ENCODE assay signal across 8 mouse cellular contexts in the genomic region with DNA sequence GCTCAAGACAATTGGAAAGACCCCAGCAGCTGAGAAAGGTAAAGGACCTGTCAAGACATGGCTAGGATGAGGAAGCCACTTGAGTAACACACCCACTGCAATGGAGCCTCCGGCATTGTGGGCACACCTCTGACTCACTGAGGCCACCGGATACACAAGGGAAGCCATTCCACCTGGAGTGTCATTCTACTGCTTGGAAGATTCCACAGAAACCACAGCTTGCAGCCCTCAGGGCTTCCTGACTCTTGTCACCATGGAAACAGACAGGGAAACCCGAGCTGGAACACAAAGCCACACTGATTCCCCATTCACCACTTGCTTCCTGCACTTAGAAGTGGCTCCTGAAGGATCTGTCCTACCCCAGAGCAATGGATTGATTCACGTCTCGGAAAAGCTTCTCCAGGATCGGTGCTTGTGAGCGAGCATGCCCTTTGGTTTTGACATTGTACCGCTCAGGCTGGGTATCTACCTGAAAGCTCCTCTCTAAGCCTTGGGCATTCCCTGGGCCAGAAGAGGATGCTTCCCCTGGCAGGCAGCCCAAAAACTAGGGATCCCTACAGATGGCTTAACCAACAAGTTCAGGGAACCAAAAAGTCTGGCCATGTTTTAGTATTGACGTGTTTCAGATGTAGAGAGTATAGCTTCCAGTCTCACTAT. TPM values are rescaled to one million over a fixed set of nuclear protein-coding genes. Genes with fewer than 3 reads are reported as not detected.
A peak's percentile ranks its signal among the peaks of the same experiment; 100 is the strongest.
DNase-seq lines count a peak whose midpoint lies in the region; ATAC-seq and TF ChIP-seq lines count a peak whose summit lies in the region.

No protein-coding gene starts in this region.

- H3K4me2 ChIP-seq in intestine, embryonic 14.5 days (ENCODE audit: low read length): no peak overlapping the region
- H3K4me2 ChIP-seq in intestine, postnatal 0 days (replicated peaks; ENCODE audit: low read depth): no peak overlapping the region
- H3K4me2 ChIP-seq in forebrain, embryonic 15.5 days (replicated peaks): no peak overlapping the region

- no peaks in the 10 kb centered on the region for H3K27me3 ChIP-seq in intestine, embryonic 14.5 days (replicated peaks; ENCODE audit: control insufficient read depth, insufficient read depth, low read length)
- H3K27me3 ChIP-seq in intestine, postnatal 0 days (replicated peaks; ENCODE audit: control insufficient read depth, insufficient read depth, low read length): no peaks in the 10 kb centered on the region
- H3K27me3 ChIP-seq in forebrain, embryonic 15.5 days: no peaks in the 10 kb centered on the region
- no peaks in the 10 kb centered on the region for H3K27me3 ChIP-seq in thymus, adult 2 months (ENCODE audit: control insufficient read depth, insufficient read depth, low read length)

- no peak overlapping the region for H3K4me3 ChIP-seq in intestine, embryonic 14.5 days (ENCODE audit: low read depth, low read length)
- no peak overlapping the region for H3K4me3 ChIP-seq in intestine, postnatal 0 days (ENCODE audit: low read depth, low read length)
- H3K4me3 ChIP-seq in forebrain, embryonic 15.5 days: no peak overlapping the region
- no peak overlapping the region for H3K4me3 ChIP-seq in thymus, adult 2 months (ENCODE audit: control insufficient read depth, insufficient read depth, low read length)

- no peak overlapping the region for H3K27ac ChIP-seq in intestine, embryonic 14.5 days (ENCODE audit: low read depth)
- H3K27ac ChIP-seq in intestine, postnatal 0 days (ENCODE audit: low read depth, low read length): no peak overlapping the region
- H3K27ac ChIP-seq in forebrain, embryonic 15.5 days (replicated peaks): no peak overlapping the region; the same call in 1 of the 2 replicates
- no peak overlapping the region for H3K27ac ChIP-seq in thymus, adult 2 months (ENCODE audit: control insufficient read depth, insufficient read depth, low read length)

- H3K9ac ChIP-seq in intestine, embryonic 14.5 days (ENCODE audit: low read length): no peak overlapping the region
- H3K9ac ChIP-seq in intestine, postnatal 0 days (ENCODE audit: low read depth, low read length): no peak overlapping the region
- no peak overlapping the region for H3K9ac ChIP-seq in forebrain, embryonic 15.5 days (replicated peaks)

- DNase-seq in intestine, embryonic 14.5 days (ENCODE audit: low spot score): no peak
- DNase-seq in MN1 (ENCODE audit: low spot score): peak; percentile 66
- peak; percentile 14 for DNase-seq in induced T-regulatory cell, adult 2 months (ENCODE audit: low read depth)
- DNase-seq in retina, postnatal 1 day: peak; percentile 61
- no peak for DNase-seq in layer of hippocampus, adult 11-12 months (ENCODE audit: low spot score)
- no peak for DNase-seq in thymus, adult 2 months

- ATAC-seq in intestine, embryonic 14.5 days (replicated peaks; ENCODE audit: low FRiP score, low TSS enrichment, low read depth): 0 out of 2 replicates have a peak, but pooled peaks have one; percentile 43
- ATAC-seq in intestine, postnatal 0 days: no peak
- ATAC-seq in forebrain, embryonic 15.5 days (replicated peaks): peak; percentile 46

- TF ChIP-seq CTCF in intestine, postnatal 0 days (IDR thresholded peaks at IDR 0.05; ENCODE audit: low read depth): no peak
- no peak for TF ChIP-seq CTCF in thymus, adult 2 months (IDR thresholded peaks at IDR 0.05; ENCODE audit: borderline replicate concordance, control insufficient read depth, extremely low read depth, insufficient read depth, low read length, poor library complexity)

- no peaks in the 10 kb centered on the region for H3K9me3 ChIP-seq in intestine, embryonic 14.5 days (ENCODE audit: control insufficient read depth, low read length)
- H3K9me3 ChIP-seq in intestine, postnatal 0 days (ENCODE audit: control insufficient read depth): no peaks in the 10 kb centered on the region
- H3K9me3 ChIP-seq in forebrain, embryonic 15.5 days: no peaks in the 10 kb centered on the region

- H3K36me3 ChIP-seq in intestine, embryonic 14.5 days (ENCODE audit: control insufficient read depth, insufficient read depth, low read length): peaks cover 50% of the 10 kb centered on the region
- H3K36me3 ChIP-seq in intestine, postnatal 0 days (ENCODE audit: control insufficient read depth, insufficient read depth): no peaks in the 10 kb centered on the region
- peaks cover 42% of the 10 kb centered on the region for H3K36me3 ChIP-seq in forebrain, embryonic 15.5 days
- H3K36me3 ChIP-seq in thymus, adult 2 months (ENCODE audit: control insufficient read depth, insufficient read depth, low read length): peaks cover 41% of the 10 kb centered on the region

- peaks cover 19% of the 10 kb centered on the region for H3K4me1 ChIP-seq in intestine, embryonic 14.5 days (replicated peaks; ENCODE audit: control insufficient read depth, insufficient read depth, low read length)
- H3K4me1 ChIP-seq in intestine, postnatal 0 days (replicated peaks; ENCODE audit: control insufficient read depth, insufficient read depth, low read length): no peaks in the 10 kb centered on the region
- peaks cover 46% of the 10 kb centered on the region for H3K4me1 ChIP-seq in forebrain, embryonic 15.5 days
- peaks cover 31% of the 10 kb centered on the region for H3K4me1 ChIP-seq in thymus, adult 2 months (replicated peaks; ENCODE audit: control insufficient read depth, insufficient read depth, low read length)

- no peak for TF ChIP-seq POLR2A in thymus, adult 2 months (IDR thresholded peaks at IDR 0.05; ENCODE audit: control insufficient read depth, extremely low read depth, insufficient read depth, low read length, poor library complexity)

- 57% methylated on average over 9 of the region's 9 CpGs for WGBS in intestine, embryonic 14.5 days
- 66% methylated on average over 9 of the region's 9 CpGs for WGBS in intestine, postnatal 0 days
- WGBS in forebrain, embryonic 15.5 days: 65% methylated on average over 9 of the region's 9 CpGs
- 57% methylated on average over 9 of the region's 9 CpGs for WGBS in thymus, adult 2 months

RNA-seq across cellular contexts. Expression of a gene that starts 15.7 kb away (rescaled TPM):
- polyA plus RNA-seq in intestine, embryonic 14.5 days (2014; fragmentation: Nextera tagmentation; extraction: Ambion mirVana): 26.5 and 28.9 TPM in 2 replicates
- polyA plus RNA-seq in intestine, postnatal 0 days (2015; fragmentation: Nextera tagmentation; extraction: Ambion mirVana): 11.2 and 12.2 TPM in 2 replicates
- polyA plus RNA-seq in forebrain, embryonic 15.5 days (2015; fragmentation: Nextera tagmentation; extraction: Ambion mirVana): 96.2 and 105 TPM in 2 replicates
- polyA plus RNA-seq in thymus, adult 2 months (2012; rRNA removed): 46.3 and 49.5 TPM in 2 replicates

Comparison
In these comparisons a context has a peak if more than half of its experiments do, and no peak if none do; other contexts are left out.
1. DNase-seq: peak in MN1 (single experiment), induced T-regulatory cell, adult 2 months (single experiment) and retina, postnatal 1 day (single experiment); none in intestine, embryonic 14.5 days (single experiment), layer of hippocampus, adult 11-12 months (single experiment) and thymus, adult 2 months (single experiment).